Mouse (Mus musculus): ENCODE measurements around the gene Fat2.
A peak's percentile ranks its signal among the peaks of the same experiment; 100 is the strongest.

Gene Fat2

DNA sequence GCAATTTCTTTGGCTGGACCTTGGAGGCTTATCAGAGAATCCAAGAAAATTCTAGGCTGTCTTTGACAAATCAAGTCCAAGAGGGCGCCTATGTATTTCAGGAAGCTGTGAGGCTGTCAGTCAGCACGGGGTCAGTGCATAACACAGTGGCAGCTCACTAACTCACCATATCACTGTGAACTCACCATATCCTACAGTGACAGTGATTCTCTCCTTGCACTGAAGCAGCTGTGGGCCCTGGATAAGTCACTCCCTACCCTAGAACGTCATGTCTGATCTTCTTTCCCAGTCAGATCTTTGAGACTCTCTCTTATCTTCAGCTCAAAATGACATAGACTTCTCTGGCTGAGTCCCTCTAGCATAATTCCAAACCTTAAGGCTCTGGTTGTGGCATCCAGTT, 96.9 kb downstream of the Fat2 start:
- no peak for DNase-seq

GRCm38 (mm10) chr11:55236815-55237214, 99.5 kb downstream of the Fat2 start:
- DNase-seq, result no peak

GRCm38 (mm10) chr11:55234791-55235190, 101.6 kb downstream of the Fat2 start:
- no peak for DNase-seq

DNA sequence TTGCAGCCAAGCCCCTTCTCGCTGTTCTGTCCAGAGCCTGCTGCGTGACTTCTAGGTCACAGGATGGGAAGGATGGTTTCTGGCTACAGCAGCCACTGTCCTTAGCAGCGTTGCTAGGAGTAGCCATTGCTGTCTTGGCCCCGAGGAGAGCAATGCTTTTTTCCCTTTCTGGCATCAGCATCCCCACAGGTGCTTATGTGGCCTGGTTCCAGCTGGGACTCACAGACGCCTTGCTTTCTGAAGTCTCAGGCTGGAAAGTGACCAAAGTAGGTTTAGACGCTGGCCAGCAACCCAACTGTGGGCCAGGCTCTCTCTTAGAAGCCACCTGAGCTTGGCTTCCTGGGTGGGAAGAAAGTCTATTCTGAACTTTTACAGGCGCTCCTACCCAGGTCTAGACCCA, 102.1 kb downstream of the Fat2 start:
- no peak for DNase-seq

DNA sequence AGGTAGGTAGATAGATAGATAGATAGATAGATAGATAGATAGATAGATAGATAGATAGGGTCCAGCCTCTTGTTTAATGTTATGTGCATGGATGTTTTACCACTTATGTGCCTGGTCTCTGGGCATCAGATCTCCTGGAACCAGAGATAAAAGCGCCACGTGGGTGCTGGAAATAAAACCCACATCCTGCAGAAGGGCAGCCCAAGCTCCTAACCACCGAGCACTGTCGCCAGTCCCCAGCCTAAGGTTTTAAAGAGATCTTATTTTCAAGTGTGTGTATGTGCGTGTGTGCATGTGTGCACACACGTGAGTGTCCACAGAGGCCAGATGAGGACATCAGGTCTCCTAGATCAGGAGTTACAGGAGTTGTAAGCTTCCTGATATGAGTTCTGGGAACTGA, 105.3 kb downstream of the Fat2 start:
- no peak for DNase-seq

- no peak for DNase-seq
Measured at GRCm38 (mm10) chr11:55221306-55221705, 115.1 kb downstream of the Fat2 start.

DNA sequence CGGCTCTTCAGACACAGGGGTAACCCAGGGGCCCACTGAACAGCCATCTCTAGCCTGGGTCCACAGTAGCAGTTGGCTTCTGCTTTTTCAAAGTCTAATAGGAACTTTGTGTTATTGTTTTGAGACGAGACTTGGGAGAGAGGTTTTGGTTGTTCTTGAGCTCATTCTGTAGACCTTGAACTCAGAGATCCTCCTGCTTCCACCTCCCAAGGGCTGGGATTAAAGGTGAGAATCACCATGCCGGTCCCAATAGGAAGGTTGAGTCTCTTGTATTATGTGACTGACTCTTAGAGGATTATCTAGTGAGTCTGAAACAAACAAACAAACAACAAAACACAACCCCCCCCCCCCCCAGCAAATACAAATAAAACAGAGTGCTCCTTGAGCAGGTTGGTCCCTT, 117.9 kb downstream of the Fat2 start:
- peak; percentile 43 to 44 for DNase-seq

- DNase-seq, result no peak
Measured at GRCm38 (mm10) chr11:55217880-55218279, 118.5 kb downstream of the Fat2 start.

DNA sequence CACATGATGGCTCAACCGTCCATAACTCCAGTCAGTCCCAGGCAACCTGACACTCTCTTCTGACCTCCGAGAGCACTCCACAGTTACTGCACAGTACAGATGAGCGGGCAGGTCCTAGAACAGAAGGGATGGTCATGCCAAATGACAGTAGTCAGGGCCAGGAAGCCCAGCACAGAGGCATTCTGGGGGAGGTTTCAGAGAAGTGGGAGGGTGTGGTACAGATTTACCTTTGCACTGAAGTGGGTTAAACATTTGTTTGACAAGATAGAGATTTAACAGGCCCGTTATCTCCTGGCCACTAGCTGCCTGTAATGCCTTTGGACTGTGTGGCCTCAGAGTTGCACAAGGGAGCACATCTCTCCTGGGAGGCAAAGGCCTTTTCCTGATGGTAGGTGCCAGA, 118.9 kb downstream of the Fat2 start:
- peak; percentile 74 to 87 for DNase-seq

GRCm38 (mm10) chr11:55216830-55217229, 119.5 kb downstream of the Fat2 start:
- DNase-seq, result peak in 1 of 2 experiments; percentile 15

- DNase-seq, result peak; percentile 78 to 87
Measured at GRCm38 (mm10) chr11:55216061-55216460, 120.3 kb downstream of the Fat2 start.

- DNase-seq, result no peak
Measured at GRCm38 (mm10) chr11:55214978-55215377, 121.4 kb downstream of the Fat2 start.

DNA sequence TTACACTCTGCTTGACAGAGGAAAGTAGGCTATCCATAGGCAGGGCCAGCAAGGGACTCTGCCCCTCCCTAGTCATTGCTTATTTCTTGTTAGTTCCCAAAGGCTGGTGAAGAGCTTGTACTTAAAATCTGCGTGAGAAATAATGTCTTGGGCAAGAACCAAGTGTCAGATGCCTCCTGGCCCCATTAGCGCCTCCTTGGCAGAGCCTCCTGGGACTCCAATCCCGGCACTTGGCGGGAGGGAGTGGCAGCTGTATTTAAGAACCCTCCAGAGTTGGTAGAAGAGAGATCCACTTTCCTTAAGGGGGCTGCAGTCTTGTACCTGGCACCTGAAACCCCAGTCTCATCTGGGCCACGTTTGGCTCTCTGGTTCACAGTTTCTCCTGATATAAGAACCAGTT, 122.2 kb downstream of the Fat2 start:
- DNase-seq, result peak; percentile 39 to 65

GRCm38 (mm10) chr11:55213518-55213917, 122.8 kb downstream of the Fat2 start:
- peak in 1 of 2 experiments; percentile 43 for DNase-seq

GRCm38 (mm10) chr11:55209626-55210353, 126.6 kb downstream of the Fat2 start:
- DNase-seq, result no peak

- DNase-seq, result no peak
Measured at GRCm38 (mm10) chr11:55209032-55209431, 127.3 kb downstream of the Fat2 start.

DNA sequence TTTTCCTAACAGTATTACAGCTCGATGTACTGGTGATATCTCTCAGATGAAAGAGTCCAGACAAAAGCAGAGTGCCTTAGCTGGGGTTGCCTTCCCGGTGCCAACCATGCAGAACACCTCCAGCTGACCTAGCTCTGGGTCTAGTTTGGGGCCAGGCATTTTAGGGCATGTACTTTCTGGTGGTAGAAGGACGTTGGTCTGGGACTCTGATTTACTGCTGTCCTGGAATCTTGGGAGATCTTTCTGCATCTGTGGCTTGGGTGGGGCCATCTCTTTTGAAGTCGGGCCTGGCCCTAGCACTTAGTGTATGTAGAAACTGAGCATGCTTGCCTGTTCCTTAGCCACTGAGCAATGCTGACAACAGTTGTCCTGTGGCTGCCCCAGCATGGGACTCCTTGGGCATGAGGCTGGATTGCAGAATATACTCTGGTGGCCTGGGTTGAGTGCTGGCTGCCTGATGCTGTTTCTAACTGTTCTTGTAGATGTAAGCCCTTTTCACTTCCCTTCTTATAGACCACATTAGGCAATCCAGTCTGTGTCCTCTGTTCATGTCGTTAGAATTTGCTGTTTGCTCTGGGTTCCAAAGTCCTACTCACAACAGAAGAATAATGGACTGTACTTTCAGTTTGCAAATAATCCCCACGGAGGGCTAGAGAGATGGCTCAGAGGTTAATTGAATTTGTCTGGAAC, 128.2 kb downstream of the Fat2 start:
- DNase-seq, result peak; percentile 47 to 56

DNA sequence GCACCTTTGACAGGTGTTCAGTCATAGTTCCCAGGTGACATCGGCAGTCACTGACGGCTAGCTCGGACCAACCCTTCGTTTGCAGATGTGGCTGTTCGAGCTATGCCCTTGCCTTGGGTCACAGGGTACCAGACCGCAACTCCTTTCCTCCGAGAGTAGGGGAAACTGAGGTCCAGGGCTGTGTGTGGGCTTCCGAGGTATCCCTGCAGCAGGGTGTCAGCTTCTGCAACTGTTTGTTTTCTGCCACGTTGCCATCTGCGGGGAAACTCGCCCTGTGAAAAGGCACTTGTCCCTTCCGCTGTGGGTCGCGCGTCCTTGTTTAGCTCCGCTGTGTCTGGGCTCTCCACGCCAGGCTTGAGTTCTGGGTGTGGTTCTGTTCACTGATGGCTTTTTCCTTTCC, 131.8 kb downstream of the Fat2 start:
- peak in 1 of 2 experiments; percentile 65 for DNase-seq

- DNase-seq, result peak; percentile 95 to 99
Measured at GRCm38 (mm10) chr11:55204159-55204596, 132.2 kb downstream of the Fat2 start, which contains the start of gene Slc36a1. TSS of gene Slc36a1 (plus strand) at chr11:55204350.
